Mouse (Mus musculus) E14TG2a.4 (cell line): ENCODE data around the gene Runx2.

ENCODE experiments used
- CTCF ChIP-seq: conservative IDR thresholded peaks from 2 replicates; pipeline ENCODE4 v1.5.1; 2014; ENCODE audit warnings: low read length
- NANOG ChIP-seq: IDR thresholded peaks from 2 replicates; pipeline ENCODE4 v1.6.1; 2014; ENCODE audit warnings: borderline replicate concordance, low read length, mixed read lengths
- POU5F1 ChIP-seq: IDR thresholded peaks from 2 replicates; pipeline ENCODE4 v1.6.1; 2014; ENCODE audit warnings: low read length, borderline replicate concordance

- TF ChIP-seq CTCF (no peak), NANOG (no peak), POU5F1 (no peak)
Measured at GRCm38 (mm10) chr17:44547922-44548321, 266.7 kb downstream of the Runx2 start.
